Mouse (Mus musculus): ENCODE results near the gene Lkaaear1. TPM values are rescaled to one million over a fixed set of nuclear protein-coding genes. Genes with fewer than 3 reads are reported as not detected.
A peak's percentile ranks its signal among the peaks of the same experiment; 100 is the strongest.

Gene Lkaaear1
- polyA plus RNA-seq, 1 experiment from 2014 or later = not detected

DNA sequence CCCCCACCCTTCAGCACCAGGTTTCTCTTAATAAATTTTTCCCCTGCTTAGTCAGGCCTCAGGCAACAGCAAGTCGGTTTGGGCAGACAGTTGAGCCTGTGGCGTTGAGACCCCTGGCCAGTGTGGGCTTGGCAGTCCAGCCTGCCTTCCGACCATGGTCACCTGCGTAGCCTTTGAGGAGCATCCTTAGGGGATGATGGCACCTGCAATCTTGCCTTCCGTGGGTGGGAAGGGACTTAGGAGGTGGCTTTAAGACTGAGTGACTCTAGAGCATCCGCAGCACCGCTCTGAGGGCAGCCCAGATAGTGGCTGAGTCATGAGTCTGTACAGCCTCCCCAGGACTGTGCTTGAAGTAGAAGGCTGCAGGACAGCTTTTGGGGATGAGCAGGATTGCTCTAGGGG lies 17.5 kb downstream of the Lkaaear1 start:
- peak; percentile 45 for ATAC-seq (ENCODE audit: low FRiP score)
- Histone ChIP-seq H3K36me3 (peaks cover 7% of the 10 kb centered on the region; the same call in 1 of the 2 replicates), H3K9ac (replicated peaks) (peak overlapping the region; percentile 78), H3K4me3 (replicated peaks) (peak overlapping the region; percentile 58), H3K4me1 (peaks cover 35% of the 10 kb centered on the region), H3K4me2 (peak overlapping the region; percentile 83), H3K9me3 (replicated peaks) (no peaks in the 10 kb centered on the region), H3K27me3 (replicated peaks) (no peaks in the 10 kb centered on the region), H3K27ac (replicated peaks) (peak overlapping the region; percentile 76)
- 18% methylated on average over 7 of the region's 7 CpGs for WGBS

DNA sequence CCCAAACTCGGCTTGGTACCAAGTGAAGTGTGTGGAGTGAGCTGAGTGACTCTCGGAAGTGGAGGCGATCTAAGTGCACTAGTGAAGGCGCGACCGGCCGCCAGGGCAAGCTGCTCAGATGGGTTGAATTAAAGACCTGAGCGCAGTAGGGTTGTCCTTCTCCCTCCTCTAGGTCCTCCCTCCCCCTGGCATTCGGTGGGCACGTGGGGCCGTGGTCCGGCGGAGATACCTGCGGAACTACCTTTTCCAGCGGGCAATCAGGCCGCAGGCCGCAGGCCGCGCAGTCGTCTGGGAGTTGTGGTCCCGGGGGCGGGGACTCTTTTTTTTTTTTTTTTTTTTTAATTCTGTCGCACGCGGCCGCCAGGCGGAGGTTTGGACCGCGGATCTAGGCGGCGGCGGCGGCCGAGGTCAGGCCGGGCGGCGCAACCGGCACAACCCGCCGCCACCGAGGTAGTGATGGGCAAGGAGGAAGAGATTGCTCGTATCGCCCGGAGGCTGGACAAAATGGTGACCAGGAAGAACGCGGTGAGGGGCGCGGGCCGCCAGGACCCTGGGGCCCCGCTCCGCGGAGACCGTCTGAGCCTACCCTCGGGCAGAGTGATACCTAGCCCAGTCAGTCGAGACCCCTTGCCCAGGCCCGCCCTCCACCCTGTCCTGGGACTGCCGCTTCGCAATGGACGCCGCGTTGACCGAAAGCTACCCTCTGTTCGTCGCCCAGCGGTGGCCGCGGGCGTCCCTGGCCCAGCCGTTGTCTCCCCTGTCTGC lies 18.1 kb downstream of the Lkaaear1 start, which contains the start of gene Tcea2:
Gene Tcea2, plus strand, starts transcription at position 360 of the 765 bp plus-strand sequence.
- peak within 1 kb of the TSS; percentile 58 for H3K4me3 ChIP-seq (replicated peaks)
- H3K4me2 ChIP-seq = peak within 1 kb of the TSS; percentile 83
- peak within 1 kb of the TSS; percentile 76 for H3K27ac ChIP-seq (replicated peaks)
- peak within 1 kb of the TSS; percentile 78 for H3K9ac ChIP-seq (replicated peaks)
- ATAC-seq (ENCODE audit: low FRiP score) = peak; percentile 64
- H3K9me3 ChIP-seq (replicated peaks) = no peaks in the 10 kb centered on the region
- peaks cover 40% of the 10 kb centered on the region for H3K4me1 ChIP-seq
- no peaks in the 10 kb centered on the region for H3K27me3 ChIP-seq (replicated peaks)
- peaks cover 5% of the 10 kb centered on the region; the same call in 1 of the 2 replicates for H3K36me3 ChIP-seq
- under 1% methylated on average over 69 of the region's 69 CpGs for WGBS

DNA sequence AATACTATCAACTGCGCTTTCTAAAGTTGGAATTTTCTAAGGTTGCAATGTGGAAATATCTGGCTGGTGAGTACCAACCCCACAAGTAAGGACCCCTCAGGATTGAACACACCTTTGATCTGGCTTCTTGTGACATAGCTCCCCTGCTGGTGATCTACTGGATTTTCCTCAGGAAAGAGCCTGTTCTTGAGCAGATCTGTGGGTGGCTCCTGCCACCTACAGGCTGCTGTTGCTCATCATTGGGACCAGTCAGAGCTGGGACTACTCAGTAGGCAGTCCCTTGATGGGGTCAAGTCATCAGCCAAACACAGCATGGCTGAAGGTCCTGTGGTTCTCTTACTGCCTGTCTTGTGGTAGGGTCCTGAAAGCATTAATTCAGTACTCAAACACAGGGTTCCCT lies 19.5 kb downstream of the Lkaaear1 start:
- WGBS = 51% methylated on average over 1 of the region's 1 CpGs
- H3K4me1 ChIP-seq = peaks cover 40% of the 10 kb centered on the region
- H3K36me3 ChIP-seq = no peaks in the 10 kb centered on the region
- H3K27ac ChIP-seq (replicated peaks) = no peak overlapping the region
- H3K27me3 ChIP-seq (replicated peaks) = 0 out of 2 replicates have a peak, but pooled peaks cover 6% of the 10 kb centered on the region
- H3K9ac ChIP-seq (replicated peaks) = no peak overlapping the region
- no peak overlapping the region for H3K4me3 ChIP-seq (replicated peaks)
- H3K9me3 ChIP-seq (replicated peaks) = no peaks in the 10 kb centered on the region
- H3K4me2 ChIP-seq = no peak overlapping the region
- ATAC-seq (ENCODE audit: low FRiP score) = peak; percentile 43

DNA sequence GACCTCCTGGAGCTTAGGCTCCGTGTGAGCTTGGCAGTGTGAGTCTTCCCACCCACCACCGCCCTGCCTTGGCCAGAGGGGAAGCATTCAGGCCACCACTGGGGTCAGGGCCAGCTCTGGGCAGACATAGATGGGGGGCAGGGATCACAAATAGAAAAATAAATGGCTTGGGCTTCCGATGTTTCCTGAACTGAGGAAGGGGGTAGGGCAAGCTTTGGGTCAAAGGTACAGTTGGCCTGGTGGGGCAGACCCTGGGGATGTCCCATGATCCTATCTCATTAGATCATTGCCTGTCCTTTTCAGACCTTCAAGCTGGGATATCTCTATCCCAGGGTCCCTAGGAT lies 20.5 kb downstream of the Lkaaear1 start:
- Histone ChIP-seq H3K36me3 (no peaks in the 10 kb centered on the region), H3K27ac (replicated peaks) (no peak overlapping the region), H3K9me3 (replicated peaks) (no peaks in the 10 kb centered on the region), H3K4me3 (replicated peaks) (no peak overlapping the region), H3K27me3 (replicated peaks) (peaks cover 17% of the 10 kb centered on the region), H3K4me2 (no peak overlapping the region), H3K9ac (replicated peaks) (no peak overlapping the region), H3K4me1 (peaks cover 40% of the 10 kb centered on the region)
- 64% methylated on average over 3 of the region's 3 CpGs for WGBS
- ATAC-seq (ENCODE audit: low FRiP score) = no peak

DNA sequence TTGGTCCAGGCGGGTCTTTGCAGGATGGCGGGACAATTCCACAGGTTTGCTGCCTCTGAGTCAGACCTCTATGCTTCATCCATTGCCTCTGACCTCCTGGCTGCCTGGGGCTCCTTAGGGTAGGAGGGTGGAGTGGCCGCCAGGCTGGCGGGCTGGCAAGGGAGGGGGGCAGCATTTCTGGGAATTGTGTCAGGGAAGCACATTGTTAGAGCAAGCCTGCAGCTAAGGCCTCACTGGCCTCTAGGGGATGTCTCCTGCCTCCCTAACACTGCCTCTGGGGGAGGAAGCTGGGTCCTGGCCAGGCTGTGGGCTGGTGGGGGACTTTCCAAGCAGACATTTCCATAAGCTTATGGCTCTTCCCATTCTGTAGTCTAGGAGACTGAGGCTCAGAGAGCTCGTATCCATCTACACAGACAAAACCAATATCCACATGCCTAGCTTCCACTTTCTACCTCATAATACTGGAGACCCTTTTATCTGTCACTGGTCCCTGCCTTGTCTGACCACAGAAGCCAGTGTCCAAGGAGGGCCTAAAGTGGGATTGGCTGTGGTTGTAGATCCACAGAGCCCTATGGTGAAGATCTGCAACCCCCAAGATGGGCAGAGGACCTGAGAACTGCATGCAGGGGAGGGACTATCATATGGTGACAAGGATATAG lies 21.0 kb downstream of the Lkaaear1 start:
- WGBS = 54% methylated on average over 5 of the region's 5 CpGs
- Histone ChIP-seq H3K27ac (replicated peaks) (peak overlapping the region; percentile 64), H3K27me3 (replicated peaks) (peaks cover 22% of the 10 kb centered on the region), H3K9me3 (replicated peaks) (no peaks in the 10 kb centered on the region), H3K9ac (replicated peaks) (no peak overlapping the region), H3K4me1 (peaks cover 38% of the 10 kb centered on the region), H3K36me3 (no peaks in the 10 kb centered on the region), H3K4me2 (no peak overlapping the region), H3K4me3 (replicated peaks) (no peak overlapping the region)
- no peak for ATAC-seq (ENCODE audit: low FRiP score)

DNA sequence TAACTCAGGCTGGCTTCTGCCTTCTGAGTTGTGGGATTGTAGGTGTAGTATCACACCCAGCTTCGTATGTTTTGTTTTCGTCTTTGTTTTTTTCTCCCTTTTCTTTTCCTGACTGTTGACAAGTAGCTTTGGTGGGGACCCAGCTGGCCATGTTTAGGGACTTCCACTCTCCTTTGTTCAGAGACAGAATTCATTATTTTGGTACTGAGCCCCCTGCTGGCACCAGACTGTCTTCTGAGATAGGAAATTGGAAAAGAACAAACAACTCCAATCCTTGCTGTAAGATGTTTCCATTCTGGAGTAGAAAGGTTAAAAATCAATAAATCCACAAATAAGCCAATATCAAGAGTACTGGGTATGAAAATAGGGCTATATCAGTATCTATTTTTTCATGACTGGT lies 21.8 kb downstream of the Lkaaear1 start:
- H3K27ac ChIP-seq (replicated peaks) = peak overlapping the region; percentile 64
- H3K4me2 ChIP-seq = no peak overlapping the region
- no peak for ATAC-seq (ENCODE audit: low FRiP score)
- H3K27me3 ChIP-seq (replicated peaks) = peaks cover 30% of the 10 kb centered on the region
- no peaks in the 10 kb centered on the region for H3K36me3 ChIP-seq
- WGBS = 39% methylated on average over 2 of the region's 2 CpGs
- peaks cover 34% of the 10 kb centered on the region for H3K4me1 ChIP-seq
- H3K4me3 ChIP-seq (replicated peaks) = no peak overlapping the region
- H3K9ac ChIP-seq (replicated peaks) = no peak overlapping the region
- H3K9me3 ChIP-seq (replicated peaks) = no peaks in the 10 kb centered on the region

DNA sequence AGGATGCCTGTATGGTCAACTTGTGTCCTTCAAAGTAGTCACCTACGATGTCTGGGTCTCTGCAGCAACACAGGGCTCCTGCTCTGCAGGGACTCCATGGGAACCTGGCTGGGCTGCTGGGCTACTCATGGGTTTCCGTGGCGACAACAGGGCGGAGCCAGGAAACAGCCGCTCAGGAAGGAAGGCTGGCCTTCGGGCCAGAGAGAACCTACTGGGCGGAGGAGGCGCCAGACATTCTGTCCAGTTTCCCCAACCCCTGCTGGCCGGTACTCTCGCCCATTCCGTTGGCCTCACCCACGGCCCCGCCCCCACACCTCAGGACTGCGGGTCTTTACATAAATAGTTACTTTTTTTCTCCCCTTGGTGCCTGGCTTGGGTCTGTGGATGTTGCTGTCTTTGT lies 22.8 kb downstream of the Lkaaear1 start:
- ATAC-seq (ENCODE audit: low FRiP score) = no peak
- Histone ChIP-seq H3K4me3 (replicated peaks) (no peak overlapping the region), H3K9me3 (replicated peaks) (no peaks in the 10 kb centered on the region), H3K4me1 (peaks cover 34% of the 10 kb centered on the region), H3K4me2 (peak overlapping the region; percentile 44), H3K36me3 (no peaks in the 10 kb centered on the region), H3K27ac (replicated peaks) (0 out of 2 replicates have a peak overlapping the region, but pooled peaks have one; percentile 41), H3K27me3 (replicated peaks) (peaks cover 40% of the 10 kb centered on the region), H3K9ac (replicated peaks) (no peak overlapping the region)
- 4% methylated on average over 14 of the region's 14 CpGs for WGBS

DNA sequence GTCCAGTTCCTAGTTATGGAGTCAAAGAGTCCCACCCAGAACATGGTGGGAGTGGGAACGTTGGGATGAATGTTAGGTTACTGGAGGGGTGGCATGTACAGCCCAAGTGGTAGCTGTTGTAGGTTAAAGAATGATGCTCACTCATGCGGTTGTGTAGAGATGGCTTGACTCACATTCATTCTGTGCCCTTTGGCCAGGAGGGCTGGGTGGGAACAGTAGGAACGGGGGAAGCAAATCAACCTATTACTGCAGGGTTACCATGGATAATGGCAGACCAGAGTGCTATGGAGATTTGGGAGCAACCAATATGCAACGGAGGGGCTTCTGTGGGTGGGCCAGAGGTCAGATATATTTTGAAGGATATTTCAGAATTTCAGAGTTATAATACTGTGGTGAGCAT lies 23.3 kb downstream of the Lkaaear1 start:
- no peak for ATAC-seq (ENCODE audit: low FRiP score)
- Histone ChIP-seq H3K4me3 (replicated peaks) (no peak overlapping the region), H3K36me3 (no peaks in the 10 kb centered on the region), H3K4me1 (peaks cover 38% of the 10 kb centered on the region), H3K4me2 (no peak overlapping the region), H3K27ac (replicated peaks) (0 out of 2 replicates have a peak overlapping the region, but pooled peaks have one; percentile 41), H3K9me3 (replicated peaks) (no peaks in the 10 kb centered on the region), H3K9ac (replicated peaks) (no peak overlapping the region), H3K27me3 (replicated peaks) (peaks cover 45% of the 10 kb centered on the region)
- WGBS = 82% methylated on average over 4 of the region's 4 CpGs

DNA sequence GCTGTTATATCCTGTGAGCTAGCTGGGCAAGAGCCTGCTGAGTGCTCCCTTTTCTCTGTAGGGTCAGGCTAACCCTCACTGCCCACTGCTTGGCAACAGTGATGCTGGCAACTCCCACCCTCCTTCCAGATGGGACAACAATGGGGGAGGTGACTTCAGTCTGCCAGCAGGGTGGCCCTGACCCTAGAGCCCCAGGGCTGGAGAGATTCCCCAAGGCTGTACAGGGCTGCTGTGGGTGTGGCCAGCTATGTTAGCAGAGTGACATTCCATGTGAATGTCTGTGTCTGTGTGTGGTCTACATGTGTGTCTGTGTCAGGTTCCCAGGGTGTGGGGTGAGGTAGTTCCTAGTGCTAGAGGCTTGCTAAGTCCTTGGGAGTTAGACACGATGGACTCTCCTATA lies 24.7 kb downstream of the Lkaaear1 start:
- Histone ChIP-seq H3K9me3 (replicated peaks) (no peaks in the 10 kb centered on the region), H3K27me3 (replicated peaks) (peaks cover 58% of the 10 kb centered on the region), H3K9ac (replicated peaks) (no peak overlapping the region), H3K4me1 (peaks cover 32% of the 10 kb centered on the region), H3K27ac (replicated peaks) (no peak overlapping the region; the same call in 1 of the 2 replicates), H3K4me2 (no peak overlapping the region), H3K4me3 (replicated peaks) (no peak overlapping the region), H3K36me3 (no peaks in the 10 kb centered on the region)
- 64% methylated on average over 1 of the region's 1 CpGs for WGBS
- no peak for ATAC-seq (ENCODE audit: low FRiP score)

DNA sequence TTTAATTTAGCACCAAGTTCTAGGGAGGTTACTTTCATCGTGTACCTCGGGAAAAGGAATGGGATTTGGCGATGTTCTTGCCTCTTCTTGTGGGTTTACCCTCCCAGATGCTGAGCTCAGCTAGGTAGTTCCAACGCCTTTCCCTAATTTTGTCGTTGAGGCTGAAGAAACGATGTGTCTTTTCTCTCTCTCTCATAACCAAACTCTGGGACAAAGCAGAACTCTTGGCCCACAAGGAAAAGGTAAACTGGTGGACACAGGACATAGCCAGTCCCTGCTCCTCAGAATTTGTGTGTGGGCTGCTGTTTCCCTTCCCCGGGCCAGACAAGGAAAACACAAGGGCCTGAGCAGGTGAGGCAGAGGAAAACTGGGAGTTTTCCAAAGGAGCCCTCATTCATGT lies 26.3 kb downstream of the Lkaaear1 start:
- H3K9me3 ChIP-seq (replicated peaks) = no peaks in the 10 kb centered on the region
- no peak for ATAC-seq (ENCODE audit: low FRiP score)
- peak overlapping the region; percentile 64 for H3K4me2 ChIP-seq
- H3K9ac ChIP-seq (replicated peaks) = no peak overlapping the region
- peak overlapping the region; percentile 38; the same call in 1 of the 2 replicates for H3K4me3 ChIP-seq (replicated peaks)
- no peak overlapping the region for H3K27ac ChIP-seq (replicated peaks)
- no peaks in the 10 kb centered on the region for H3K36me3 ChIP-seq
- WGBS = 30% methylated on average over 7 of the region's 7 CpGs
- H3K27me3 ChIP-seq (replicated peaks) = peaks cover 67% of the 10 kb centered on the region
- H3K4me1 ChIP-seq = peaks cover 32% of the 10 kb centered on the region

DNA sequence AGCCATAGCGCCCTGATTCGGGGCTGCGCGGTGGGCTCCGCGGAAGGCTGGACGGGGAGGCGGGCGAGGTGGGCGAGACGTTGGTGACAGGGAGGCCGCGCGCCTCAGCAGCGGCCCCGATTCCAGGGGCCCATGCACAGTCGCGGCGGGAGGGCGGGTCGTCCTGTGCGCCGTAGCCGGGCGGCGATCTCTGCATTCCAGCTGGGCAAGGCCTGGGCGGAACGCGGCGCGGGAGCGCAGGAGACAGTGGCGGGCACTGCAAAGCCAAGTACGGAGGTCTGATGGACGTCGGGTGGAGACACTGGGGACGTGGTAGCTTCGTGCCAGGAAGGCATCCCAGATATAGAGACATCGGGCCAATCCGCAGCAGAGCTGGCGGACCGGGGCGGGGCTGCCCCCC lies 26.9 kb downstream of the Lkaaear1 start, which contains the start of gene Sox18:
Gene Sox18, minus strand, starts transcription at position 315 of the 400 bp plus-strand sequence.
- H3K27ac ChIP-seq (replicated peaks) = no peak within 1 kb of the TSS
- H3K4me1 ChIP-seq = peaks cover 31% of the 10 kb centered on the region
- WGBS = under 1% methylated on average over 43 of the region's 43 CpGs
- peaks cover 67% of the 10 kb centered on the region for H3K27me3 ChIP-seq (replicated peaks)
- peak within 1 kb of the TSS; percentile 38 for H3K4me3 ChIP-seq (replicated peaks)
- ATAC-seq (ENCODE audit: low FRiP score) = no peak
- no peaks in the 10 kb centered on the region for H3K9me3 ChIP-seq (replicated peaks)
- no peaks in the 10 kb centered on the region for H3K36me3 ChIP-seq
- H3K9ac ChIP-seq (replicated peaks) = peak within 1 kb of the TSS; percentile 32; the same call in 1 of the 2 replicates
- peak within 1 kb of the TSS; percentile 64 for H3K4me2 ChIP-seq

DNA sequence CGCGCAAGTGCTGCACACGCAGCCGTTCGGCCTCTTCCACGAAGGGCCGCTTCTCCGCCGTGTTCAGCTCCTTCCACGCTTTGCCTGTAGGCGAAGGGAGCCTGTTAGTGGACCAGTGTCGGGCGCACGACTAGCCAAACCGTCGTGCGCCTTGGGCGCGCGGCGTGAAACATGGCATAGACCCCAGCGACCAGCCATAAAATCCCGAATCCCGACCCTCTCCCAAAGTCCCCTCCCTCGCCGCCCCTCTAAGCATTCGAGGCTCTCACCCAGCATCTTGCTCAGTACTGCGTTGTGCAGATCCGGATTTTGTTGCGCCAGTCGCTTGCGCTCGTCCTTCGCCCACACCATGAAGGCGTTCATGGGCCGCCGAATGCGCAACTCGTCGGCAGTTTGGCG lies 27.3 kb downstream of the Lkaaear1 start:
- no peaks in the 10 kb centered on the region for H3K9me3 ChIP-seq (replicated peaks)
- H3K4me3 ChIP-seq (replicated peaks) = peak overlapping the region; percentile 38
- H3K4me1 ChIP-seq = peaks cover 27% of the 10 kb centered on the region
- no peak overlapping the region for H3K27ac ChIP-seq (replicated peaks)
- peak overlapping the region; percentile 64 for H3K4me2 ChIP-seq
- ATAC-seq (ENCODE audit: low FRiP score) = no peak
- H3K9ac ChIP-seq (replicated peaks) = peak overlapping the region; percentile 32; the same call in 1 of the 2 replicates
- peaks cover 67% of the 10 kb centered on the region for H3K27me3 ChIP-seq (replicated peaks)
- H3K36me3 ChIP-seq = no peaks in the 10 kb centered on the region
- under 1% methylated on average over 41 of the region's 41 CpGs for WGBS
